Mouse (Mus musculus) heart, embryonic 16.5 days (tissue): ENCODE measurements around the gene S100a1. TPM values are rescaled to one million over a fixed set of nuclear protein-coding genes. Genes with fewer than 3 reads are reported as not detected.

Experiments used
- ATAC-seq: fragments of 200-750 bp; cut with Nextera tagmentation; replicated peaks from 2 replicates; pipeline ENCODE4 v1.8.0; 2017; ENCODE audit warnings: moderate number of reproducible peaks; ENCODE audit not compliant: insufficient read depth, low FRiP score; ENCODE audit errors: extremely low read depth
- H3K27ac ChIP-seq: fragments of 300-500 bp; sonication (generic); 2 replicates; pipeline ENCODE4 v1.5.1; 2014; ENCODE audit warnings: mild to moderate bottlenecking, low read length, control low read depth, moderate library complexity
- H3K27me3 ChIP-seq: fragments of 300-500 bp; sonication (generic); 2 replicates; pipeline ENCODE4 v1.6.1; 2014; ENCODE audit warnings: low read length, mixed read lengths; ENCODE audit not compliant: control insufficient read depth, insufficient read depth
- H3K36me3 ChIP-seq: fragments of 300-500 bp; sonication (generic); 2 replicates; pipeline ENCODE4 v1.6.1; 2014; ENCODE audit not compliant: control insufficient read depth, insufficient read depth
- H3K4me1 ChIP-seq: fragments of 300-500 bp; sonication (generic); 2 replicates; pipeline ENCODE4 v1.6.1; 2014; ENCODE audit warnings: low read length, mixed read lengths; ENCODE audit not compliant: control insufficient read depth, insufficient read depth
- H3K4me2 ChIP-seq: fragments of 300-500 bp; sonication (generic); 2 replicates; pipeline ENCODE4 v1.6.1; 2014; ENCODE audit warnings: low read depth, mild to moderate bottlenecking, control low read depth, low read length
- H3K4me3 ChIP-seq: fragments of 300-500 bp; sonication (generic); 2 replicates; pipeline ENCODE4 v1.5.1; 2014; ENCODE audit warnings: mild to moderate bottlenecking, control low read depth, low read length
- H3K9ac ChIP-seq: fragments of 300-500 bp; sonication (generic); 2 replicates; pipeline ENCODE4 v1.6.1; 2014; ENCODE audit warnings: low read length, control low read depth
- H3K9me3 ChIP-seq: fragments of 300-500 bp; sonication (generic); replicated peaks from 2 replicates; pipeline ENCODE4 v1.6.1; 2016; ENCODE audit warnings: low read length; ENCODE audit not compliant: control insufficient read depth
- WGBS: fragments of 180-500 bp; shearing (Covaris S2); extraction: QIAGEN DNeasy Blood & Tissue Kit; methylation state at CpG from one replicate; pipeline ENCODE4 v1.1.7; 2014; 5-methylcytosine and 5-hydroxymethylcytosine counted together
- polyA plus RNA-seq: library from polyadenylated mRNA; unstranded; fragments of >200 nt; fragmentation: Nextera tagmentation; extraction: Ambion mirVana; gene quantifications from 2 replicates; pipeline ENCODE4 v1.2.1, GENCODE M21; 2015

S100a1 gene
- polyA plus RNA-seq, 1 experiment from 2014 or later, result 348 TPM

DNA sequence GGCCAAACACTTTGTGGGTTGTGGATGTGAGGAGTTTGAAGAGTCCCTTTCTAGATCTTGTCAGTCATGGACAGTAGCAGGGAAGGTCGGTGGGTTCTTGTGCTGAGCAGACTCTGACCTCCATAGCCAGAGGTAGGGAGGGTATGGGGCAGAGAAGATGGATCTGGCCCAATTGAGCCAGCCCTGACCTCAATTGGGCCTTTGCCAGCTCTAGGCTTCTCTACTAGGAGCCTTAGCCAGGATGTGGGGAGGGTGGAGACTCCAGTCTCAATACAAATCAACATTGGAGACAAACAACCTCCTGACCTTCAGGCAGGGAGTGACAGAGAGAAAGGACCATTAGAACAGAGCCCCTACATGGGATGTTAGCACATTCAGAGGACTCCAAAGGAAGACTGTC lies 1.1 kb upstream of the S100a1 start:
- 26% methylated on average over 1 of the region's 1 CpGs for WGBS
- Histone ChIP-seq H3K27ac (peak overlapping the region; percentile 87), H3K4me3 (peak overlapping the region; percentile 64), H3K4me2 (peak overlapping the region; percentile 89), H3K27me3 (no peaks in the 10 kb centered on the region), H3K36me3 (peaks cover 6% of the 10 kb centered on the region), H3K9ac (peak overlapping the region; percentile 73), H3K9me3 (no peaks in the 10 kb centered on the region), H3K4me1 (peaks cover 20% of the 10 kb centered on the region)
- ATAC-seq, result no peak

- ATAC-seq, result peak; percentile 81
- peak overlapping the region; percentile 73 for H3K9ac ChIP-seq
- peaks cover 6% of the 10 kb centered on the region for H3K36me3 ChIP-seq
- H3K4me1 ChIP-seq, result peaks cover 22% of the 10 kb centered on the region
- H3K9me3 ChIP-seq, result no peaks in the 10 kb centered on the region
- peak overlapping the region; percentile 87 for H3K27ac ChIP-seq
- peak overlapping the region; percentile 64 for H3K4me3 ChIP-seq
- no peaks in the 10 kb centered on the region for H3K27me3 ChIP-seq
- 0% methylated on average over 10 of the region's 10 CpGs for WGBS
- peak overlapping the region; percentile 89 for H3K4me2 ChIP-seq
Observed at GRCm38 (mm10) chr3:90514691-90515090, 499 bp upstream of the S100a1 start.

DNA sequence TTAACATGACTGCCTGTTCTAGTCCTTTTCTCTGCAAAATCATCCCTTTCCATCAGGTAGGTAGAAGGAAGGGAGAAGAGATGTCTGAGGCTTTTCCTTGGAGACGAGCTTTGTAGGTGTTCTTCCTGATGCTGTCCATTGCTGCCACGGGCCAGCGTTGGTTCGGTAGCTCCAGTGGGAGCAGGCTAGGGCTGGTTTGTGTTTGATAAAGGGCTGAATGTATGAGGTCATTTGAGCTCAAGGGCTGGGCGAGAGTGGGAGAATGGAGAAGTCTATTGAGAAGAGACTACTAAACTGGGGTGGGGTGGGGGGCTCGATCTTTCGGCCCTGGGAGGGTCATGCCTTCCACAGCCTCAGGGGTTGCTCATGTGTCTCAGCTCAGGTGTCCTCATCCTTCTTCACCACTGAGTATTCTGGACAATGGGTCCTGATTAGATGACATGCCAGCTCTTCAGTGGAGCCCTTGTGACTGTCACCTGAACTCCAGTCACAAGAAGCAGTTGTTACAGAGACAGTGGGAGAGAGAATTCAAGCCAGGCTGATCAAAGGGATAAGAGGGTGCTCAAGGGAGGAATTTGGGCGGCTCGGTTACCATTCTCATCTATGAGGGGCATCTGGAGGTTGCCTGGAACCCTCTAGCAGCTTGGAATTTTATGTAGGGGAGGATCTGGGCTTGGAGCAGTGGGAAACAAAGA lies 1.1 kb downstream of the S100a1 start:
- Histone ChIP-seq H3K4me3 (peak overlapping the region; percentile 64), H3K27ac (peak overlapping the region; percentile 37; the same call in 1 of the 2 replicates)

DNA sequence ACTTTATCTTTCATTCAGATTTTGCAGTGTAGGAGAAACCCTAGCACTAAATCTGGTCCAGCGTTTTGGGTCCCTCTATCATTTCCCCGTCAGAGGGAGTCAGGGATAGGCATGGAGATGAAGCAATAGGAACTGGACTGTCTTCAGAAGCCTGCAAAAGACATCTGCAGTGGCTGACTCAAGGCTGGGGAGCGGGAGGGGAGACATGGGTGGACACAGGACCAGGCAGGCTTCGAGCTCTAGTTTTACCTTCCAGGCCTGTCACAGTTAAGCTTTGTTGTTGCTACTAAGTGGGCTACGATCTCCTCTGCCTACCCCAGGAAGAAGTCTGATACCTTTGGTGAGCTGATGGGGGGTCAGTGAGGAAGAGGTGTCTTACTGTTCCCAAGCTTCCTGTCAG lies 1.9 kb downstream of the S100a1 start:
- Histone ChIP-seq H3K9ac (no peak overlapping the region), H3K4me1 (peaks cover 31% of the 10 kb centered on the region), H3K4me3 (no peak overlapping the region), H3K4me2 (no peak overlapping the region), H3K36me3 (peaks cover 6% of the 10 kb centered on the region), H3K27me3 (no peaks in the 10 kb centered on the region), H3K9me3 (no peaks in the 10 kb centered on the region), H3K27ac (no peak overlapping the region)
- WGBS, result 82% methylated on average over 5 of the region's 5 CpGs
- no peak for ATAC-seq

More for the DNA sequence above, 1.1 kb downstream of the S100a1 start:
- Histone ChIP-seq H3K9ac (peak overlapping the region; percentile 73), H3K4me2 (peak overlapping the region; percentile 89), H3K4me1 (peaks cover 25% of the 10 kb centered on the region), H3K9me3 (no peaks in the 10 kb centered on the region), H3K27me3 (no peaks in the 10 kb centered on the region), H3K36me3 (peaks cover 6% of the 10 kb centered on the region)
- 64% methylated on average over 9 of the region's 9 CpGs for WGBS
- ATAC-seq, result no peak

GRCm38 (mm10) chr3:90509747-90510123 lies 4.5 kb downstream of the S100a1 start:
- H3K9me3 ChIP-seq, result no peaks in the 10 kb centered on the region
- no peak for ATAC-seq
- H3K36me3 ChIP-seq, result peaks cover 21% of the 10 kb centered on the region
- peak overlapping the region; percentile 83 for H3K4me3 ChIP-seq
- 28% methylated on average over 2 of the region's 2 CpGs for WGBS
- peaks cover 22% of the 10 kb centered on the region for H3K4me1 ChIP-seq
- no peak overlapping the region for H3K9ac ChIP-seq
- peak overlapping the region; percentile 77 for H3K27ac ChIP-seq
- no peaks in the 10 kb centered on the region for H3K27me3 ChIP-seq
- H3K4me2 ChIP-seq, result peak overlapping the region; percentile 62

DNA sequence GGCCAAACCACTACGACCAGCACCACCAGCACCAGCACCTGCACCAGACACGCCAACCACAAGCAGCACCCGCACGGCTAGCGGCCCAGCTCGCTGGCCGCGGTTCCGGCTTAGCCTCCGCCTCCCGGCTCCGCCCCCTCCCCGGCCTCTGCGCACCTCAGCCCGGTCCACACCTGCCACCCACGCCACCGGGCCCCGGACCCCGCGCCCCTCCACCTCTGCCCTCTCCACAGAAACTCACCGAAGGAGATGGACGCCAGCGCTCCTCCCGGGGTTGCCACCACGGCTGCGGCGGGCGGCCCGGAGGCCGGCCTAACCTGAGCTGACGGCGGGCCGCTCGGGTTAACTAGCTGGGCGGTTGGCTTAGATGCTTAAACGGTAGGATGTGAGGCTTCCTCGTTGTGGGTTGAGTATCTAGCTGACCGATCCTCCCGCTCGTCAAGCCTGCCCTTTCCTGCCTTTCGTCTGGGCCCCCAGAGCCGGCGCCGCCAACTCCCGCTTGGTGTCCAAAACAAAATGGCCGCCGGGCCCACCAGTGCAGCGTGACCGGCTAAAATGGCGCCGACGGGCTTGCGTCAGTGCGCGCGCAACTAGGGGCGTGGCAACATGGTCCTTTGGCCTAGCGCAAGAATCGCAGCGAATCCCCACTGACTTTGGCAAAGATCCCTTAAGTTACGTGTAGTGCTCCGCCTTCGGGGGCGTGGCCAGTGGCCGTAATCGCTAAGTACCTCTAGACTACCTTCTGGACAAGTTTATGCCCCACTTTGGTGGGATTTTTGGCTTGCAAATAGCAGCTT lies 5.0 kb downstream of the S100a1 start, which contains the start of gene Chtop:
Gene Chtop, minus strand, starts transcription at position 549 of the 797 bp plus-strand sequence.
- peak; percentile 88 for ATAC-seq
- Histone ChIP-seq H3K4me2 (peak within 1 kb of the TSS; percentile 78), H3K9me3 (no peaks in the 10 kb centered on the region), H3K9ac (peak within 1 kb of the TSS; percentile 96), H3K4me3 (peak within 1 kb of the TSS; percentile 83), H3K27ac (peak within 1 kb of the TSS; percentile 95), H3K36me3 (peaks cover 21% of the 10 kb centered on the region), H3K4me1 (peaks cover 22% of the 10 kb centered on the region), H3K27me3 (no peaks in the 10 kb centered on the region)
- under 1% methylated on average over 66 of the region's 66 CpGs for WGBS

GRCm38 (mm10) chr3:90508287-90508949 lies 5.8 kb downstream of the S100a1 start:
- no peak for ATAC-seq
- WGBS, result 2% methylated on average over 20 of the region's 20 CpGs
- no peaks in the 10 kb centered on the region for H3K27me3 ChIP-seq
- peaks cover 22% of the 10 kb centered on the region for H3K36me3 ChIP-seq
- H3K9me3 ChIP-seq, result no peaks in the 10 kb centered on the region
- H3K4me1 ChIP-seq, result peaks cover 19% of the 10 kb centered on the region
- peak overlapping the region; percentile 96 for H3K9ac ChIP-seq
- H3K27ac ChIP-seq, result peak overlapping the region; percentile 95
- H3K4me2 ChIP-seq, result peak overlapping the region; percentile 78
- H3K4me3 ChIP-seq, result peak overlapping the region; percentile 83

DNA sequence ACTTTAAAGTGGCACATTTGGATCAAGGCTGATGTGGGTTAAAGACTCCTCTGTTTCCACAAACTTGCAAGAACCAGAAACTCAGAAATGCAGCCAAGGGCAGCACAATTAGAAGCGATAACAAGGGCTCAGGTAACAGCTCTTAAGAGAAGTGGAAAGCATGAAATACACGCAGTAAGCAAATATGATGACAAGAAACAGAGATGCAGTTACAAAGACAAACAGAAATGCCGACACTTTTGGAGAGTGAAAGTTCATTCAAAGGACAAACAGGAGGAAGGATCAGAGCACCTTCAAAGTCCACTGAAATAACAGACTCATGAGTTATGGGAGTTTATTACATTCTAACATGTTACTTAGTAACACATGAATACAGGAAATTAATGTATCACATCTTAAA lies 7.8 kb downstream of the S100a1 start:
- no peak for ATAC-seq
- H3K4me1 ChIP-seq, result peaks cover 14% of the 10 kb centered on the region
- no peak overlapping the region for H3K4me3 ChIP-seq
- H3K36me3 ChIP-seq, result peaks cover 35% of the 10 kb centered on the region
- H3K4me2 ChIP-seq, result no peak overlapping the region
- H3K27ac ChIP-seq, result no peak overlapping the region
- H3K27me3 ChIP-seq, result no peaks in the 10 kb centered on the region
- WGBS, result 62% methylated on average over 3 of the region's 3 CpGs
- H3K9me3 ChIP-seq, result no peaks in the 10 kb centered on the region
- H3K9ac ChIP-seq, result no peak overlapping the region
